Mouse (Mus musculus) forebrain, postnatal 0 days (tissue): ENCODE data around the gene Olfr1002. TPM values are rescaled to one million over a fixed set of nuclear protein-coding genes. Genes with fewer than 3 reads are reported as not detected.
"Not testable (repeated sequence)": the region's sequence is repeated elsewhere in the genome, so short reads cannot be mapped to it uniquely, and the experiment has no call there.

Experiments used
- ATAC-seq: fragments of 200-750 bp; cut with Nextera tagmentation; 2 replicates; pipeline ENCODE4 v1.8.0; 2017; ENCODE audit warnings: mild to moderate bottlenecking, moderate library complexity
- DNase-seq: peaks from one replicate; pipeline ENCODE4 v3.0.0-alpha.2; 2015
- H3K27ac ChIP-seq: fragments of 300-500 bp; sonication (generic); 2 replicates; pipeline ENCODE4 v1.5.1; 2014; ENCODE audit warnings: low read depth, mild to moderate bottlenecking, antibody characterized with exemption, low read length, moderate library complexity, mixed read lengths
- H3K27me3 ChIP-seq: fragments of 300-500 bp; sonication (generic); 2 replicates; pipeline ENCODE4 v1.6.1; 2014; ENCODE audit warnings: mild to moderate bottlenecking, low read length, mixed read lengths; ENCODE audit not compliant: insufficient read depth
- H3K36me3 ChIP-seq: fragments of 300-500 bp; sonication (generic); 2 replicates; pipeline ENCODE4 v1.6.1; 2014; ENCODE audit warnings: mild to moderate bottlenecking, moderate library complexity; ENCODE audit not compliant: insufficient read depth
- H3K4me1 ChIP-seq: fragments of 300-500 bp; sonication (generic); 2 replicates; pipeline ENCODE4 v1.6.1; 2014; ENCODE audit warnings: antibody characterized with exemption; ENCODE audit not compliant: insufficient read depth
- H3K4me2 ChIP-seq: fragments of 300-500 bp; sonication (generic); 2 replicates; pipeline ENCODE4 v1.6.1; 2014; ENCODE audit warnings: low read depth, mild to moderate bottlenecking, moderate library complexity
- H3K4me3 ChIP-seq: fragments of 300-500 bp; sonication (generic); 2 replicates; pipeline ENCODE4 v1.5.1; 2014; ENCODE audit warnings: low read depth, low read length, mixed read lengths
- H3K9ac ChIP-seq: fragments of 300-500 bp; sonication (generic); 2 replicates; pipeline ENCODE4 v1.6.1; 2014; ENCODE audit warnings: mild to moderate bottlenecking
- H3K9me3 ChIP-seq: fragments of 300-500 bp; sonication (generic); 2 replicates; pipeline ENCODE4 v1.6.1; 2016; ENCODE audit warnings: low read length
- CTCF ChIP-seq: sonication (generic); IDR thresholded peaks from 2 replicates; pipeline ENCODE4 v1.5.1; 2016; ENCODE audit warnings: antibody characterized with exemption, control low read depth, low read depth
- WGBS: fragments of 180-500 bp; shearing (Covaris S2); extraction: QIAGEN DNeasy Blood & Tissue Kit; methylation state at CpG from one replicate; pipeline ENCODE4 v1.1.7; 2014; 5-methylcytosine and 5-hydroxymethylcytosine counted together
- polyA plus RNA-seq: library from polyadenylated mRNA; unstranded; fragments of >200 nt; fragmentation: Nextera tagmentation; extraction: Ambion mirVana; gene quantifications from 2 replicates; pipeline ENCODE4 v1.2.1, GENCODE M21; 2015
- total RNA-seq: library from RNA; depleted of rRNA; stranded (reverse); fragments of >200 nt; gene quantifications from 2 replicates; pipeline ENCODE4 v1.2.3, GENCODE M21; 2014; rRNA removed

Olfr1002 gene
- total RNA-seq, result not detected in 2 replicates
- not detected in 2 replicates for polyA plus RNA-seq

DNA sequence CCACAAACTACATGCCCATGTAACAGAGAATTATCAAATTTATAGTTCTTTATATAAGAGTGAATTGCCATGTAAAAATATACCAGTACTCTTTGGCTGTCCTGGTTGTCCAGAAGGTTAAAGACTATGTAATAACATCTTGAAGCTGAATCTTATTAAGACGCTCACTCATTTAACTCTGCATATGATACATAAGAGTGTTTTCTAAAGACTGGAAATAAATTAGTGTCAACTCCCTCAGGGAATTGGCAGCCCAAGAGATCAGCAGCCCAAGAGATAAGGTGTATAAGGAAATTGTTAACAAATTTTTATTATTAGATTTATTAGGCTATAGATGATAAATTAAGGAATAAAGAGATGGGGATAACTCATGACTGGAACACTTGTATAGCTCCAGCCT is at the start of gene Olfr1002:
Olfr1002 (minus strand) TSS at position 101 of the 400 bp plus-strand sequence.
- no peak within 1 kb of the TSS for H3K9ac ChIP-seq
- no peak within 1 kb of the TSS for H3K27ac ChIP-seq
- DNase-seq, result no peak
- no peak for TF ChIP-seq CTCF
- no peaks in the 10 kb centered on the region for H3K36me3 ChIP-seq
- no peaks in the 10 kb centered on the region for H3K27me3 ChIP-seq
- H3K9me3 ChIP-seq, result no peaks in the 10 kb centered on the region
- no peaks in the 10 kb centered on the region for H3K4me1 ChIP-seq
- no peak for ATAC-seq
- WGBS, result 95% methylated on average over 1 of the region's 1 CpGs
- no peak within 1 kb of the TSS for H3K4me3 ChIP-seq
- no peak within 1 kb of the TSS for H3K4me2 ChIP-seq

DNA sequence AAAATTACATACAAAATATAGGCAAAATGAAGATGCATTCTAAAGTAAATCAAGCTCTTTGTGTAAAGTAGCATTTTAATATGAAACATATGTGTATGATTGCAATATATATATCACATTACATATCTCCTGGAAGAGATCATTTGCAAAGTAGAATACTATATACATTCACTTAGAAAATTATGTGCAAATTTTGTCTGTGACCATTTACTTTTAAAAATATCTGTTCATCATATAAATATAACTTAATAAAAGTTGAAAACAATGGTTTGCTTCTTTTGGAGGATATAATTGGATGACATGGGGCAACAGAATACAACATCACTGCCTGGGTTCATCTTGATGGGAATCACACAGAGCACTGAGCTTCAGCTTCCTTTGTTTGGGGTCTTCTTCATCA is 38.6 kb upstream of the Olfr1002 start, which contains the start of gene Olfr1008:
Olfr1008 (plus strand) TSS at position 301 of the 400 bp plus-strand sequence.
- Histone ChIP-seq H3K27ac (no peak within 1 kb of the TSS), H3K4me2 (no peak within 1 kb of the TSS), H3K27me3 (no peaks in the 10 kb centered on the region), H3K9me3 (no peaks in the 10 kb centered on the region), H3K9ac (no peak within 1 kb of the TSS), H3K36me3 (no peaks in the 10 kb centered on the region), H3K4me1 (no peaks in the 10 kb centered on the region), H3K4me3 (no peak within 1 kb of the TSS)
- ATAC-seq (no peak), DNase-seq (no peak)
- no peak for TF ChIP-seq CTCF

GRCm38 (mm10) chr2:85678667-85679066 is 28.2 kb upstream of the Olfr1002 start, which contains the start of gene Olfr1006:
TSS of gene Olfr1006 (minus strand) at chr2:85678767.
- Histone ChIP-seq H3K36me3 (no peaks in the 10 kb centered on the region), H3K4me3 (no peak within 1 kb of the TSS), H3K4me1 (no peaks in the 10 kb centered on the region), H3K9ac (no peak within 1 kb of the TSS), H3K27ac (no peak within 1 kb of the TSS), H3K27me3 (no peaks in the 10 kb centered on the region), H3K9me3 (no peaks in the 10 kb centered on the region), H3K4me2 (no peak within 1 kb of the TSS)
- DNase-seq (no peak), ATAC-seq (no peak)
- no peak for TF ChIP-seq CTCF

DNA sequence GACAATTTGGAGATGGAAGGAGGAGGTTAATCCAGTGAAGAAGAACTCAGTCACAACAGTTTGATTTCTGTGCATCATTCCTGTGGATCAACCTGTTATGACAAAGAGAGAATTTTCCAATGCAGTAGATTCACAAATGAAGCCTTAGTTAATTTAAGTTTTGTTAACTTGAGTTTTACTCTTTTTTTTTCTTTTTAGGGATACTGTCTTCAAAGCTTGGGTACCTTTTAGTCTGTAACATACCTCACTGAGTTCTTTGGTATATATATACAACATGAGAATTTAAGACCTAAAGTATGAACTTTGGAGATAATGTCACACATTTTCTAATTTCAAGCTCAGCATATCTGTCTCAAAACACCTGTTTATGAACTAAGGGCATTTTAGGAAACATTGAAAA is 13.9 kb upstream of the Olfr1002 start, which contains the start of gene Olfr154:
Olfr154 (minus strand) TSS at position 101 of the 400 bp plus-strand sequence.
- H3K9ac ChIP-seq, ATAC-seq, H3K36me3 ChIP-seq, H3K4me1 ChIP-seq, H3K9me3 ChIP-seq, DNase-seq, H3K4me2 ChIP-seq, H3K27me3 ChIP-seq, H3K4me3 ChIP-seq, H3K27ac ChIP-seq: not testable (repeated sequence)

- Histone ChIP-seq H3K36me3 (no peaks in the 10 kb centered on the region), H3K4me1 (no peaks in the 10 kb centered on the region), H3K9me3 (no peaks in the 10 kb centered on the region), H3K27ac (no peak within 1 kb of the TSS), H3K9ac (no peak within 1 kb of the TSS), H3K4me2 (no peak within 1 kb of the TSS), H3K4me3 (no peak within 1 kb of the TSS), H3K27me3 (no peaks in the 10 kb centered on the region)
- 81% methylated on average over 1 of the region's 1 CpGs for WGBS
- ATAC-seq, result no peak
- no peak for DNase-seq
- TF ChIP-seq CTCF, result no peak
Measured at GRCm38 (mm10) chr2:85611803-85612202, 38.7 kb downstream of the Olfr1002 start, which contains the start of gene Olfr1000. TSS of gene Olfr1000 (minus strand) at chr2:85611903.

Other genes with a start within 250 kb of the Olfr1002 start
- gene Olfr992, start 241.2 kb downstream of the Olfr1002 start, total RNA-seq, result not detected in 2 replicates
- not detected in 2 replicates for gene Olfr992, start 241.2 kb downstream of the Olfr1002 start, polyA plus RNA-seq
- gene Olfr993, start 235.8 kb downstream of the Olfr1002 start, total RNA-seq, result not detected in 2 replicates
- not detected in 2 replicates for gene Olfr993, start 235.8 kb downstream of the Olfr1002 start, polyA plus RNA-seq
- not detected in 2 replicates for gene Olfr994, start 214.3 kb downstream of the Olfr1002 start, total RNA-seq
- gene Olfr994, start 214.3 kb downstream of the Olfr1002 start, polyA plus RNA-seq, result not detected in 2 replicates
- not detected in 2 replicates for gene Olfr995, start 207.1 kb downstream of the Olfr1002 start, total RNA-seq
- not detected in 2 replicates for gene Olfr995, start 207.1 kb downstream of the Olfr1002 start, polyA plus RNA-seq
- 0.52 and 0.62 TPM in 2 replicates for gene 4833423E24Rik, start 131.7 kb downstream of the Olfr1002 start, total RNA-seq
- gene 4833423E24Rik, start 131.7 kb downstream of the Olfr1002 start, polyA plus RNA-seq, result 0.16 and 0.39 TPM in 2 replicates
- gene Olfr996, start 71.5 kb downstream of the Olfr1002 start, total RNA-seq, result not detected in 2 replicates
- gene Olfr996, start 71.5 kb downstream of the Olfr1002 start, polyA plus RNA-seq, result not detected in 2 replicates
- gene Olfr998, start 61.8 kb downstream of the Olfr1002 start, total RNA-seq, result not detected in 2 replicates
- gene Olfr998, start 61.8 kb downstream of the Olfr1002 start, polyA plus RNA-seq, result not detected in 2 replicates
- gene Olfr1000, start 38.8 kb downstream of the Olfr1002 start, total RNA-seq, result not detected in 2 replicates
- gene Olfr1000, start 38.8 kb downstream of the Olfr1002 start, polyA plus RNA-seq, result not detected in 2 replicates
- not detected in 2 replicates for gene Olfr154, start 13.8 kb upstream of the Olfr1002 start, total RNA-seq
- not detected in 2 replicates for gene Olfr154, start 13.8 kb upstream of the Olfr1002 start, polyA plus RNA-seq
- not detected in 2 replicates for gene Olfr1006, start 28.1 kb upstream of the Olfr1002 start, total RNA-seq
- gene Olfr1006, start 28.1 kb upstream of the Olfr1002 start, polyA plus RNA-seq, result not detected in 2 replicates
- gene Olfr1008, start 38.7 kb upstream of the Olfr1002 start, total RNA-seq, result not detected in 2 replicates
- gene Olfr1008, start 38.7 kb upstream of the Olfr1002 start, polyA plus RNA-seq, result not detected in 2 replicates
- gene Olfr1009, start 64.7 kb upstream of the Olfr1002 start, total RNA-seq, result not detected in 2 replicates
- gene Olfr1009, start 64.7 kb upstream of the Olfr1002 start, polyA plus RNA-seq, result not detected in 2 replicates
- not detected in 2 replicates for gene Olfr1012, start 112.1 kb upstream of the Olfr1002 start, total RNA-seq
- gene Olfr1012, start 112.1 kb upstream of the Olfr1002 start, polyA plus RNA-seq, result not detected in 2 replicates
- not detected in 2 replicates for gene Olfr1013, start 116.4 kb upstream of the Olfr1002 start, total RNA-seq
- gene Olfr1013, start 116.4 kb upstream of the Olfr1002 start, polyA plus RNA-seq, result not detected in 2 replicates
- not detected in 2 replicates for gene Olfr1014, start 122.0 kb upstream of the Olfr1002 start, total RNA-seq
- not detected in 2 replicates for gene Olfr1014, start 122.0 kb upstream of the Olfr1002 start, polyA plus RNA-seq
- gene Olfr1015, start 131.3 kb upstream of the Olfr1002 start, total RNA-seq, result 0.08 TPM in 1 of 2 replicates, not detected in the other
- not detected in 2 replicates for gene Olfr1015, start 131.3 kb upstream of the Olfr1002 start, polyA plus RNA-seq
- not detected in 2 replicates for gene Olfr1016, start 151.8 kb upstream of the Olfr1002 start, total RNA-seq
- not detected in 2 replicates for gene Olfr1016, start 151.8 kb upstream of the Olfr1002 start, polyA plus RNA-seq
- not detected in 2 replicates for gene Olfr1018, start 167.8 kb upstream of the Olfr1002 start, total RNA-seq
- gene Olfr1018, start 167.8 kb upstream of the Olfr1002 start, polyA plus RNA-seq, result not detected in 2 replicates
- gene Olfr1019, start 194.8 kb upstream of the Olfr1002 start, total RNA-seq, result 0.08 TPM in 1 of 2 replicates, not detected in the other
- not detected in 2 replicates for gene Olfr1019, start 194.8 kb upstream of the Olfr1002 start, polyA plus RNA-seq
- gene Olfr1020, start 196.3 kb upstream of the Olfr1002 start, total RNA-seq, result not detected in 2 replicates
- not detected in 2 replicates for gene Olfr1020, start 196.3 kb upstream of the Olfr1002 start, polyA plus RNA-seq
- gene Olfr1022, start 217.9 kb upstream of the Olfr1002 start, total RNA-seq, result not detected in 2 replicates
- gene Olfr1022, start 217.9 kb upstream of the Olfr1002 start, polyA plus RNA-seq, result not detected in 2 replicates
- gene Olfr1023, start 234.9 kb upstream of the Olfr1002 start, total RNA-seq, result not detected in 2 replicates
- not detected in 2 replicates for gene Olfr1023, start 234.9 kb upstream of the Olfr1002 start, polyA plus RNA-seq